Mouse (Mus musculus) lung, postnatal 0 days (tissue): ENCODE results near the gene Crkl.

Experiments used
- CTCF ChIP-seq: IDR thresholded peaks from 2 replicates; pipeline ENCODE4 v1.5.1; 2016; ENCODE audit warnings: antibody characterized with exemption, mild to moderate bottlenecking
- EP300 ChIP-seq: IDR thresholded peaks from 2 replicates; pipeline ENCODE4 v1.6.1; 2016; ENCODE audit warnings: antibody characterized with exemption, mild to moderate bottlenecking, control low read depth

DNA sequence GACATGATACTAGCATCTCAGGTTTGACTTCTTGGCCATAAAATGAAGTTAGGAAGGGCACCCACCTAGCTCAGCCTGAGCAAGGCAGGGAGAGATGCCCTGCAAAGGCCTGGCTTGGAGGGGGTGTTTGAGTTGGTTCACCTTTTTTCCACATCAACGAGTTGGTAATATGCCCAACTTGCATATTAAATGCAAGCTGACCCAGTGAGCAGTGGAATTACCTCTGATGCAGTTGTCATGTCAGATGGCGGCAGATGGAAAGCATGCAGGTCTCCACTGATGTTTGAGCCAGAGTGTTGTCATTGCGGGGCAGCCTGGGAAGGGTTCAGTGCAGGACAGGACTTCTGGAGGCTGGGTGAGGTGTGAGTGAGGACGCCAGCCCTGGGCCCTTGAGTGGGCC is 59.6 kb downstream of the Crkl start:
- no peak for TF ChIP-seq CTCF
- TF ChIP-seq EP300: no peak
